Comparison of ENCODE assay signal across 8 mouse cellular contexts in the genomic region with DNA sequence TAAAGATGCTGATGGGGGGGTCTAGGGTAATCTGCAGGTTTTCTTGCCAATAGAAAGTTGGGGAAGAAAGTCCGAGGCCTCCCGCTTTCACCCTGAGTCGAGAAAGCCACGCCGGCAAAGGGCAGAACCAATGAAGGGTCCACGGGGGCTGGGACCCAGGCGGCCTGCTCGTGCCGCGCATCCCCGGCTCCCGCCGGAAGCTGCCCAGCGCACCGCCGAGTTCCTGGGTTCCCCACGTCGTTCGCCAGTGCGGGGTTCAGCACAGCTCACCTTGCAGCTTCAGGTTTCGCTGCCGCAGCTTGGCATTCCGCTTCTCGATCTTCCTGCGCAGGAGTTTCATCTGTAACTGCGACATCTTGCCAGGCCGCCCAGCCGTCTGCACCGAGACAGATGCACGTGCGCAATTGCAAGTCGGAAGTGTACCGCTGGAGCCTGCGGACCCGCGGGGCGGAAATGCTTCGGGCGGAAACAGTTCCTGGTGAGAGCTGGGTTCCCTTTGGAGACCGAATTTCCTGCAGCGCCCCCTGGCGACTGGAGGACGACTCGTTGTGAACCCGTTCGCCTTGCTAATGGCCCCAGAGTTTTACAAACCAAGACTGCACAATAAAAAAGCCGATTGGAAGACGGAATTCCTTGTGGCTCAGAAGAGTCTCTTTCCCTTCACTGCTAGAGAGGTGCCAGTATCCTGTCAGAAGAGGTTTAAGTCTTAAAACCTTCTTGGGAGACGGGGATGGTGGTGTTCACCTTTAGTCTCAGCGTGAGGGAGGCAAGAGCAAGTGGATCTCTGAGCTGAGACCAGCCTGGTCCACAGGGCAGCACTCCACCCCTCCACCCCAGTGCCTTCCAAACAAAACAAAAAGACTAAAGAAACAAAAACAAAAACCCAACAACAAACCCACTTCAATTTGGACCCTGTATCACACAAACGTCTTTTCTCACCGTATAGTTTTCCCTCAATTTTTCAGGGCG. TPM values are rescaled to one million over a fixed set of nuclear protein-coding genes. Genes with fewer than 3 reads are reported as not detected.
DNase-seq lines count a peak whose midpoint lies in the region; ATAC-seq lines count a peak whose summit lies in the region.

A gene (minus strand): TSS at position 469 of the 969 bp plus-strand sequence.

- peak; percentile 99 for ATAC-seq in inflammation-experienced regulatory T-cells, adult 6 months
- ATAC-seq in megakaryocyte-erythroid progenitor cell, adult 5-6 weeks (replicated peaks; ENCODE audit: low FRiP score, low TSS enrichment, poor library complexity, severe bottlenecking): peak; percentile 97

- peak; percentile 95 to 99 for DNase-seq in adrenal gland, adult (ENCODE audit: inconsistent age in 2 of 2, low spot score in 1 of 2)
- DNase-seq in embryo, embryonic 10.5 days (ENCODE audit: low spot score): peak; percentile 96
- peak; percentile 97 for DNase-seq in gastrocnemius, postnatal 14 days
- DNase-seq in left cerebral cortex, postnatal 10 days (ENCODE audit: extremely low spot score in 1 of 2, low spot score in 2 of 2): peak; percentile 95 to 97
- DNase-seq in right cerebral cortex, postnatal 25 days: peak; percentile 94
- peak; percentile 92 to 98 for DNase-seq in urinary bladder, postnatal 4 days (ENCODE audit: low spot score in 2 of 2)

- intact Hi-C loops in gastrocnemius, postnatal 14 days (cut with DNase I; ENCODE audit: low total_unique reads): no loop called here
- intact Hi-C loops in left cerebral cortex, postnatal 10 days (cut with DNase I): no loop called here

RNA-seq across cellular contexts. Expression of the gene that starts here (rescaled TPM):
- 10 to 100 TPM; 15.4 to 17.7 TPM for total RNA-seq in gastrocnemius, postnatal 14 days (2021)
- 100 to 1,000 TPM in 1 of 3 experiments, 10 to 100 TPM in 2; 58.0 to 108 (median 66.5) TPM for polyA plus RNA-seq in inflammation-experienced regulatory T-cells, adult 6 months (2017; shearing (Covaris generic))
- total RNA-seq in left cerebral cortex, postnatal 10 days (2021): 10 to 100 TPM; 22.1 to 23.3 TPM
- 133 TPM in 2 replicates for total RNA-seq in megakaryocyte-erythroid progenitor cell, adult 5-6 weeks (2014; fragmentation: Nextera tagmentation)
- total RNA-seq in megakaryocyte-erythroid progenitor cell, adult 5-6 weeks (2017): 120 and 178 TPM in 2 replicates

Comparison
In these comparisons a context has a peak if more than half of its experiments do, and no peak if none do; other contexts are left out.
1. Peak in every context shown above with its lines: DNase-seq and ATAC-seq.
2. RNA of the gene that starts here (total RNA-seq): 120 to 178 TPM in megakaryocyte-erythroid progenitor cell, adult 5-6 weeks; 22.1 to 23.3 TPM in left cerebral cortex, postnatal 10 days and 15.4 to 17.7 TPM in gastrocnemius, postnatal 14 days; every median in the first group is over 4 times any median in the second.